Mouse (Mus musculus): ENCODE measurements around the gene Thap11.

- TF ChIP-seq POLR2A (IDR thresholded peaks at IDR 0.05; ENCODE audit: low read depth, low read length): no peak
- no peak for TF ChIP-seq CTCF (IDR thresholded peaks at IDR 0.05; ENCODE audit: borderline replicate concordance, insufficient read depth, low read length)
These were observed 43.4 kb upstream of the Thap11 start for GRCm38 (mm10) chr8:105811543-105811942.
